Mouse (Mus musculus): ENCODE data around the gene St6galnac6.
A peak's percentile ranks its signal among the peaks of the same experiment; 100 is the strongest.

Gene St6galnac6

DNA sequence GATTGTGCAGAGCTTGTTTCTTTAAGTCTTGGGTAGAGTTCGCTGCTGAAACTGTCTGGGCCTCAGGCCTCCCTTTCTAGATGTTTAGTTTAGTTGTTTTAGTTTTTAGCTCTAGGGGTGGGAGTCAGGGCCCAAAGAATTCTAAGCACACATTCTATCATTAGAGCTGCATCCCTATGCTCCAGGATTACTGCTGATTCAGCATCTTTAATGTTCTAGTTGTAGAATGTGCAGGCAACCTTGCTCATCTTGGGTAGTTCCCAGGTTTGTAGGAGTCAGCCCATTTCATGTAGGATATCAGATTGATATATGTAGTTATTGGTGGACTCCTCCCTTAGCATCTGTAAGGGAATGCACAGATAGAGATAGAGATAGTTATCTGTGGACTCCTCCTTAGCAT lies 17.6 kb downstream of the St6galnac6 start:
- no peak for DNase-seq (ENCODE audit: low spot score in 2 of 2)

DNA sequence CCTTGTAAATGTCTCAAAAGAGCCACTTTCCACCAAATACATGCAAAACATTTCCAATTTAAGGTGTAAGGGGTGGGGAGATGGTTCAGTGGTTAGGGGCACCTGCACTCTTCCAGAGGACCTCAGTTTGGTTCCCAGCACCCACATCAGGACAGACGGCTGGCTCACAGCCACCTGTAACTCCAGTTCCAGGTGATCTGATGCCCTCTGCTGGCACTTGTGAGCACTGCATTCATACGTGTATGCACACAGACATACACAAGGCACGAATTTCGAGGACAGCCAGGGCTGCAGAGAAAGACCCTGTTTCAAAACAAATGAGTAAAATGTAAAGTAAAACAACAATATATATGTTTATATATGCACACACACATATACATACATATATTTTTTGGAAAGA lies 18.1 kb downstream of the St6galnac6 start:
- DNase-seq (ENCODE audit: low spot score in 2 of 2) = no peak

DNA sequence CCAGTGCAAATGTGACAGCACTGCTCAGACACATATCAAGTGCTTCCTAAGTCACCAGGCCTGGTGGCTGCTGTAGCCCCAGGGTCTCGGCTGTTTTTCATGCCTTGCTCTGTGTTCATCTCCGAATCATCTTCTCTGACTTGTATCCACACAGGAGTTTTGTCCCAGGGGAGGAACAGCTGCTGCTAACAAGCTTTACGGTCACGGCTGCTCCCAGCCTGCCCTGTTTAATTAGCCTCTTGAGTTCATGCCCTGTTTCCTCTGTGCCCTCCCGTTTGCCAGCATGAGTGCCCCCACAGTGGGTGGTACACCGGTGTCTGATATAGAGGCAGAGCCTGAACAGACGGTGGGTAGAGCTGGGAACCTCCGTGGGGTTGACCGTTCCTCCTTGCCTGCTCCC lies 18.5 kb downstream of the St6galnac6 start:
- no peak for DNase-seq (ENCODE audit: low spot score in 2 of 2)

DNA sequence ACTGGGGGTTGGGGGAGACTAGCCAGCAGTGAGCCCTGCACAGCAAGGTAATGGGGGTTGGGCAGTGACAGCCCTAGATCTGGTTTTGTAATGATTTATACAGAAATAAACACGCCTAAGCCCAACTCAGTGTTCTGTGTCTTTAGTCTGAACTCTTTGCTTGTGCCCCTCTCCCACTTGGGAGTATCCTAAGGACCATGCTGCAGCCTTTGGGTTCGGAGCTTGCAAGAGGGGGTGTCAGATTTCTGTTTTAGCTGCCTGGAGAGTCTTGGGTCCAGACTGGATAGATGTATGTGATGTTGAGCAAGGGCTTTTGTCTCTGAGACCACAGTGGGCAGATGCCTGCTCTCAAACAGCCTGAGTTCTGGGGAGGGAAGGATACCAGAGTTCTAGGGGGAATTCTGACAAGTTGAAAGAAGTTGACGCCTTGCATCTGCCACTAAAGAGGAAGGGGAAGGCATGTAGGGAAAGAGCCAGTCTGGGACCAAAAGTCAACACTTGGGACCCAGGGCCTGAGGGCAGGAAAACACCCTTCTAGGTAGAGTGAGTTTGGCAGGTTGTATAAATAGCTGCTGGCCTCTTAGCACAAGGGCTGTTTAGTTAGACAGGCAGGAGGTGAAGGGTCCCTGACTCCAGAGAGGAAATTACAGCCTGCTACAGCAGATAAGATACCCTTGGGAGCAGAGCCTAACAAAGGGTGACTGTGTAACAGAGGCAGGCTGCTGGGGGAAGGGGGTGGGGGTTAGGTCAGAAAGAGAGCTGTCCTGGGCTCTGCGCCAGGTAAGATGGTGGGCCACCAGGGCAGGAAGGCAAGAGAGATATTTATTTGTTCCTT lies 21.4 kb downstream of the St6galnac6 start:
- DNase-seq (ENCODE audit: low spot score in 2 of 2) = no peak

DNA sequence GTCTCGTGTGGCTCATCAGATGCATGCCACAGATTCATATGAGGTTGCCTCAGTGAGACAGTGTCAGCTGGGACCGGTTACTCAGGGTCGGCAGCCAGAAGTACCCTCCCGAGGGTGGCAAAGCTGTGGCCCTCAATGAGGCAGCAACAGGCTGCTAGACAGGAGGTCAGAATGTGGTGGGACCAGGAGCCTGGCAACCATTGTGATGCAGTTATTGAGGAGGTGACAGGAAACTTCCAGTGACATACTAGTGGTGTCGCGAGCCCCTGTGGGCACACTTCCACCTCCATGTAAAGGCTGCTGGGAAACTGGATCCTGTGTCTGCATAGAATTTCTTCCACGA lies 22.0 kb downstream of the St6galnac6 start, which contains the start of gene Ak1:
TSS of gene Ak1 (plus strand) at position 242 of the 343 bp plus-strand sequence.
- DNase-seq (ENCODE audit: low spot score in 2 of 2) = no peak

DNA sequence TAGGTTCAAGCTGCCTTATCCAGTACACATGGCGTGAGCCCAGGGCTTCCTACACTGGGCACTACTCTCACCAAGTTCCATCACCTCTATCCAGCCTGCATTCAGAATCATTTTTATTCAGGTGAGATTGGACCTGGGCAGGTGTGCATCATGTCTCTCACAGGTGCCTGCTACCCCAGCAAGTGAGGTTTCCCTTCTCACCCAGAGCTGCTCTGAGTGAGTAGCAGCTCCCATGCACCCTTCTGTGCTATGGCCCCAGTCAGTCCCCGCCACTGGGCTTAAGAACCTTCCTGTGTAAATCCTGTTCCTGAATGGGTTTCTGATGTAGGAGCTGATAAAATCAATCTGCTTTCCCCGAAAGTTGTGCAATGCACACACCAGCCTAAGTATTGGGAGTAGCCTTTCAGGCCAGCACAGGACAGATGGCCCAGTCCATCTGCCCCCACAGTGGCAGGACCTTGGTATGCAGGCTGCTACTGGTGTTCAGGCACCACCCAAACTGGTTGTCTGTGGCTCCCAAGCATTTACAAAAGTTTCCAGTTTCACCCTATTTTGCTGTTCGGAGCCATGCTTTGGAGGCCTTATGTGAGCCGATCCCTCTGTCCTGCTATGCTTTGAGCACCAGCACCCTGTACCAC lies 24.7 kb downstream of the St6galnac6 start:
- DNase-seq (ENCODE audit: low spot score in 2 of 2) = no peak

DNA sequence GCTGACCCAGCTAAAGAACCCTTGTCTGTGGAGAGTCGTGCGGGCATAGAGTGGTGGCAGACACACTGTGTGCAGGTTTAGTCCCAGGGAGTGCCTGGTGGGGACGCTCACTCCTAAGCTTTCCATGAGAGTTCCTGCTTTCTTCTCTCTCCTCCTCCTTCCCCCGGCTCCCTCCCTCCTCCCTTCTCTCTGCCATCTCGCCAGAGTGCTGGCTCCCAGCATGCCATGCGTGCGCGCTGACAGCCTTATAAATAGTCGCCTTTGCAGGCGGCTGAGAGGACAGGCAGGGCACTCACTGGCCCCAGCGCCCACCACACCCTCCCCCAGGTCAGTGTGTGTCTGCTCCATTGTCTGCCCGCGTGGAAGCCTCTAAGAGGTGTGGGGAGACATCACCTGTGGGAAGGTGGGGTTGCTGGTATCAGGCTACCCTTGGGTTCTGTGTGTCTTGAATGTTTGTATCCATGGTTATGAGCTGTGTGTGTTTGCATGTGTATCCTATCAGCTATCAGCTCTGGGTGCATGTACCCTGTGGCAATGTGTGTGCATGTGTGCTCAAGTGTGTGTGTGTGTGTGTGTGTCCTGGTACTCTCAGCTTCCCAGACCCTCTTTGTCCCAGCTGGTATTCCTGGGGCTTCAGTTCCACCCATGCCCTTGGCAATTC lies 25.8 kb downstream of the St6galnac6 start:
- no peak for DNase-seq (ENCODE audit: low spot score in 2 of 2)

DNA sequence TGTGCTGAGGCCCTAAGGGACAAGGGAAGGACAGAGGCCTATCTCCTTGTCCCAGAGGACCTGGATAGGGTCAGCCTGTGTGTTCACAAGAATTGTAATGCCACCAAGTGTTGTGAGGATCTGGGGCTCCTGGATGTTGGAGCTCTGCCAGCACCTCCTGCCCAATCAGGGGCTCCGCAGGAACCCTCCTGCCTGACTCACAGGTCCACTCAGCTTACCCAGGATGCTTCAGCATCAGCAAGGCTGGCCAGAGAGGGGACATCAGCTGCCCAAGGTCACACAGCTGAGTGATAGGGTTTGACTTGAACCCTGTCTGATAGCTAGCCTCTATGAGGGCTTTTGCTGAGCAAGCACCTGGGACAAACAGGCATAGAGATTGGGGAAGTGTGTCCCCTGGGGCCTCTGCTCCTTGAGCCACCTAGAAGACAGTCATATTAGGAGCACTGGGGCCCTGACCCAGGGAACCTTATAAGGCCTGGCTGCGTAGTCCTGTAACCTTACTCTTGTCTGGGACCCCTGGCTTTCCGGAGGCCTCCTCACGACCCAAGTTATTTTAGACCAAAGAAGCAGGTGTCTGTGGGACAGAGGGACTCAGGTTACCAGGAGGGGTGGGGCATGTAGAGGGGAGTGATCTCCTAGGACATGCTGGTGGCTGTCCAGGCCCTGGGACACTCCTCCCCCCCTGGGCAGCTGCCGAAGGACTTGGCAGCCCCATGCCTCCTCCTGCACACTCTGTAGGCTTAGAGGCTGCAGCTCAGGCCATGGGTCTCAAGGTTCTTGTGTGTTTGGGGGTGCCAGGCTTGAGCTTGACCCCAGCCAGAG lies 26.6 kb downstream of the St6galnac6 start:
- DNase-seq (ENCODE audit: low spot score in 2 of 2) = no peak

DNA sequence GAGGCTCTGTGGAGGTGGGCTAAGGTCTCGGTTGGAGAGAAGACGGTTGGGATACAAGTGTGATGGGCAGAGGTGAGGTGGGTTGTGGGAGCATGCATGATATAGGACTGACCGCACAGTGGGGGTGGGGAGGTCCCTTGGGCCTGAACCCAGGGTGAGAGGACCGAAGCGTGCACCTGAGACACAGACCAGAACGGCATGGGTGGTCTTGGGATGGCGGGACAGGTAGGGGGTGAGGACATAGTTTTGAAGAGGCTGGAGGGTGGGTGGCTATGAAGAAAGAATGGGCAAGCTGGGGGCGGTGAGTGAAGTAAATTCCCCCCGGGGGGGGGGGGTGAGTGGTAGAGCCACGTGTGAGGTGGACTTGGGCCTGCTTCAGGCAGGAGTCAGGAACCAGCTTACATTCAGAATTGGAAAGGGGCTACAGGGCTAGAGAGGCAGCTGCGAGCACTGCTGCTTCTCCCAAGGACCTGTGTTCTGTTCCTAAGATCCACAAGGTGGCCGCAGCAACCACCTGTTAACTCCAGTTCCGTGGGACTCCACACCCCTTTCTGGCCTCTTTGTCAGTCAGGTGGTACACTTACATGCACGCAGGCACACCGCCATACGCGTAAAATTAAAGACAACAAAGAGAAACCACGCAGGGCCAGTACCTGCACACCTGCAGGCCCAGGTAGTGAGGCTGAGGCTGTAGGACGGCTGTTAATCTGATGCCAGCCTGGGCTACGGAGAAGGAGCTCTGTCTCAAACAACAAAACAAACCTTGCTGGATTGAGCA lies 27.9 kb downstream of the St6galnac6 start:
- no peak for DNase-seq (ENCODE audit: low spot score in 2 of 2)

DNA sequence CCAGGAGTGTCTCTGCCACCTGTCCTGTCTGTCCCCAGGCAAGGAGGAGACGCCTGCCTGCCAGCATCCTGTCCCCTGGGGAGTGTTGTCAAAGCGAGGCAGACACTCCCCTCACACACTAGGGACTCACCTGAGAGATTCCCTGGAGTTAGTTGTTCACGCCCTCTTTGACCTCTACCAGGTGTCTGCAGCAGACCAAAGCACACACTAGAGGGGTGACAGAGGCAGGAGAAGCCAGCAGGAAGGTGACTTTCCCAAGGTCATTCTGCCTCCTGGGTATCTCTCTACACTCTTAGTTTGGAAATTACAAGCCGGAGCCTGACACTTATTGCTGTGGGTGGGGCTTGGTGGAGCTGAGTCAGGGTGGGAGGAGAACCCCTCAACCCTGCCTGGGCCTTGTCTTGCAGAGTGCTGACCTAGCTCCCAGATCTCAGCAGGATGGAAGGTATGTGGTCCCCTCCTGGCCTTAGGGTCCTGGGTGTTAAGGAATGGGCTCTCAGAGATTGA lies 28.6 kb downstream of the St6galnac6 start:
- no peak for DNase-seq (ENCODE audit: low spot score in 2 of 2)

DNA sequence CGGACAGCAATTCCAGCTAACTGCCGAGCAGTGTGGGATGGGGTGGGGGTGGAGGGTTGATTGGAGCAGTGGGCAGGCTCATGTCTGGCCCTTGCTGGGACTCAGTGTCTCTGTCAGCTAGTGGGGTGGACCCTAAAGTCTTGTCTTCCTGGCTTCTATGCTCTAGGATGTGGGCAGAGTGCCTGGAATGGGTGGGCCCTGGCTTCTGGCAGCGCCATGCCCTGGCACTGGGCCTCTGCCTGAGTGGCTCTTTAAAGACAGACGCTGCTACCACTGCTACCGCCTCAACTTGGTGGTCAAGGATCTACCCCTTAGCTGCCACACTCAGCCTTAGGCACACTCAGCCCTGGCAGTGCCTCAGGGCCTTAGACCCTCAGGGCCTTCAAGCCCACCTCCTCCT lies 29.2 kb downstream of the St6galnac6 start:
- DNase-seq (ENCODE audit: low spot score in 2 of 2) = no peak

DNA sequence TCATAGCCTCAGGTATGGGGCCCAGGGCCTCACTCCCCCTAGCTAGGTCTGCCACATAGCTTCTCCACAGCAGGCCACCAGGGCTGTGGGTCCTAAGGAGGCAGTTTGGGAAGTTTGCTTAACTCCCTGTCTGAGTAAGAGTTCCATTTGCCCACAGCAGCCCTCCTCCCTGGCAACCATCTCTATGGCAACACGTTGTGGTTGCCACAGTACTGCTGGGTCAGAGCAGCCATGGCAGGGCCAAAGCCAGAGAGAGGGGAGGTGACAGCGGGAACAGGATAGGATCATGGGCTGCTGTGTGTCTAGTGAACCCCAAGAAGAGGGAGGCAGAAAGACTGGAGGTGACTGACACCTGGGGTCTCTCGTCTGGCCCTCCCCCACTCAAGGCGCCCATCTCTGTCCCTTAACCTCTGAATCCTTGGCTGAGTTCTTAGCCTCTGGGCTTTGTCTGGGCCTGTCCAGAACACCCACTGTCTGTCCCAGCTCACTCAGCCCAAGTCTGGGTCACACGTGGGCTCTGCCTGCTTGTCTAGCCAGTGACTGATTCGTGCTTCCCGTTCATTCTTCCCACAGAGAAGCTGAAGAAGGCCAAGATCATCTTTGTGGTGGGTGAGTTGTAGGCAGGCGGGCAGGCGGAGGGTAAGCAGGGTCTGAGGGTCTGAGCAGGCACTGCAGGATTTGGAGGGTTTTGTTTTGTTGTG lies 29.9 kb downstream of the St6galnac6 start:
- DNase-seq (ENCODE audit: low spot score in 2 of 2) = no peak

DNA sequence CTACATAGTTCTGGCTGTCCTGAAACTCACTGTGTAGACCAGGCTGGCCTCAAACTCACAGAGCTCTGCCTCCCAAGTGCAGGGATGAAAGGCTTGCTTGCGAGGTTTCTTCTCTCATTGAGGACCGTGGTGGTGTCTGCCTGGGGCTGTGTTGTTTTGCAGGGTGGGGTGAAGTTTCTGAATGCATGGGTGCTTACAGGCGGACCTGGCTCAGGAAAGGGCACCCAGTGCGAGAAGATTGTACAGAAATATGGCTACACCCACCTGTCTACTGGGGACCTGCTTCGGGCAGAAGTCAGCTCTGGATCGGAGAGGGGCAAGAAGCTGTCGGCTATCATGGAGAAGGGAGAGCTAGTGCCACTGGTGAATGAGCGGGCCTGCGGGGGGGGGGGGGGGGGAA lies 30.5 kb downstream of the St6galnac6 start:
- DNase-seq (ENCODE audit: low spot score in 2 of 2) = no peak

DNA sequence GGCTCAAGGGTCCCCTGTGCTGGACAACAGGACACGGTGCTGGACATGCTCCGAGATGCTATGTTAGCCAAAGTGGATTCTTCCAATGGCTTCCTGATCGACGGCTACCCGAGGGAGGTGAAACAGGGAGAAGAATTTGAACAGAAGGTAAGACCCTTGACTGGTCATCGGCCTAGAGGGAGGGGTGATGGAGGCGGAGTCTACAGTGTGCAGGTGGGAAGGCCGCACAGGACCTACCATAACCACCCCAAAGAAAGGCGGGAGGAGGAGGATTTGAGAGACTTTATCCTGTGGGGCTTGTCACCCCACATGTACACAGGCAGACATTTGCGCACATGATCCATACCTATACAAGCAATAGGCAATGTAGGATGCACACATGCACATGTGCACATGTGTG lies 31.5 kb downstream of the St6galnac6 start:
- DNase-seq (ENCODE audit: low spot score in 2 of 2) = no peak

DNA sequence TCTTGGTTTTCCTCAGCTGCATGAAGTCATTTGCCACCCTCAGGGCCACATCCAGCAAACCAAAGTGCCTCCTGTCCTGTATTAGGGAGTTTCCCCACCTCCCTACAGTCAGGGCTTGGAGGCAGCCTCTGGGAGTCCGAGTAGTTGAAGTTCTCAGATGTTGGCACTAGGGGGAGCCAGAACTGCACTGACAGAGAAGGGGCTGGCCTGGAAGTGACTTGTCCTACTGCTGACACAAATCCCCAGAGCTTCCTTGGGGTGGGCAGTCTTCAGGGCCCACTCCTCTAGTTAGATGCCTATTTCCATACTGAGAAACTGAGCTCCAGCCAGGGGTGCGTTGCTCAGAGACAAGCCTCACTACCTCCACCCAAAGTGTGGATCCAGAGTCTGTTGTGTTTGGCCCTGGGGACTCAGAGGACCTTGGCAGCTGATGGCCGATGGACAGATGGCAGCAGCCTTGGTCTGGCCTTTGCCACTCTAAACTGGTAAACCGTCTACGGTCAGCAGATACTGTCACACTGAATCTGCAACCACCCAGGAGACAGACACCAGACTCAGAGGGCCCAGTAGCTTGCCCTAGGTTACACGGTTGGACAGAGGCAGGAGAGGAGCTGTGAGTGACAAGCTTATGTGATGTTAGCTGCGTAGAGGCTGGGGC lies 32.4 kb downstream of the St6galnac6 start:
- DNase-seq (ENCODE audit: low spot score in 2 of 2) = peak; percentile 72 to 74

DNA sequence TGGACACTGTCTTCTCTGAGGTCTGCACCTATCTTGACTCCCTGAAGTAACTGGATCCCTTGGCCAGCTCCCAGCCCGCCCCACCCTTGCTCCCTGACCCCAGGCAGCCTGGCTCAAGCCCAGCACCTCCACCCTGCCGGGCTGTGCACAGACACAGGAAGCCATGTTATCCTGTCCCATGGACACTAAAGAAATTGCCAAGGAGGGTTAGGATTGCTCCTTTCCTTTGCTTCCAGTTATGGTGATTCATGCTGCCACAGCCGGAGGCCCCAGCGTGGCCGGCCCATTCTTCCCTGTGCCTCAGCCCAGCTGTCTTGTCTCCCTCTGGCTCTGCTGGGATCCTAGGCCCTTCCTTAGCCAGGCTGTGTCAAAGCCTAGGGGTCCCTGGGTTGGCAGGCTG lies 34.2 kb downstream of the St6galnac6 start:
- DNase-seq (ENCODE audit: low spot score in 2 of 2) = no peak

DNA sequence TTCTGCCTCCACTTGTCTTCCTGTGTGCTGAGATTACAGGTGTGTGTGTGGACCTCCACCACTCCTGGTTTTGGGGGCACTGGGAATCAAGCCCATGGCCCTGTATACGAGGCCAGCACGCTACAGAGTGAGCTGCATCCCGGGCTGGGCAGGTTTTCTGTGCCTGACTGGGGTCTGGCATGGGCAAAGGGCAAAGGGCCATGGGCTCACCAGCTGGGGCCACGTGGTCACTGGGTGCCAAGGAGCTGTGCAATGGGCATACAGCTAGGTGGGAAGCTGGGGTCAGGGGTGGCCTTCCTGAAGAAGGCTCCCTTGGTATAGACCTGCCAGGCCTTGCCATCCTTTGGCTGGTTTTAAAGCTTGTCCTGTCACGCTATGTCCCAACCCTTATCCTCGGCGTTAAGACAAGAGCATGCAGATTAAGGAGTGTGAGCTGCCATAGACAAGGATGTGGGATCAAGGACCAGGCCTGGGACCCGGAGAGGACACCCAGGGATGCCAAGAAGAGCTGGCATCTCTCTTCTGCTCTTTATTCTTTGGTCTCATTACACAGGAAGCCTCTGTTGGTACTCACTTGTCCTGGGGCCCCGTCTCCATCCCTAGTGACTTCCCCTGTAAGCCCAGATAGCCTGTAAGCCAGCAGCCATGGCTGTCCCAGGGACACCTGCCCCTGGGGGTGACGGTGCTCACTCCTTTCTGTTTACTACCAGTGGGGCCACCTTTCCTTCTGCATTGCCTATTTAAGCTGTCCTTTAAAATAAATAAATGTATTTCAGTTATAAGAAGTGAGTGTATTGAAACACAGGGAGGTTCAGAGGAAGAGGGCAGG lies 35.0 kb downstream of the St6galnac6 start:
- no peak for DNase-seq (ENCODE audit: low spot score in 2 of 2)

DNA sequence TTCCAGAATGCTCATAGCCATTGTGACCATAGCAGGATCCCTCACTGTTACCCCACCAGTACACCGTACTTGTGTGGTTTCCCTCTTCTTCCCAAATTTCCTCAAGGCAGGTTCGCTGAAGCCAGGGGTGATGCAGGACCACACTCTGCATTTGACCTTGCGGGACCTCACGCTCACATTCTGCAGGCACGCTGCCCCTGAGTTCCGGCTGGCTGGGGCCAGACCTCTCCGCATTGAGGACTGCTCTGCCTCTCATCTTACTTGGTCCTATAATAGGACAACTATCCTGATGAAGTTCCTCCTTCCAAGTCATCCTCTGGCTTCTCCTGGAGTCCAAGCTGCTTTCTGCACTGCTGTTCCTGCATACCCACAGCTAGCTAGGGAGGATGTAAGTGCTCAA lies 37.1 kb downstream of the St6galnac6 start:
- DNase-seq (ENCODE audit: low spot score in 2 of 2) = no peak

DNA sequence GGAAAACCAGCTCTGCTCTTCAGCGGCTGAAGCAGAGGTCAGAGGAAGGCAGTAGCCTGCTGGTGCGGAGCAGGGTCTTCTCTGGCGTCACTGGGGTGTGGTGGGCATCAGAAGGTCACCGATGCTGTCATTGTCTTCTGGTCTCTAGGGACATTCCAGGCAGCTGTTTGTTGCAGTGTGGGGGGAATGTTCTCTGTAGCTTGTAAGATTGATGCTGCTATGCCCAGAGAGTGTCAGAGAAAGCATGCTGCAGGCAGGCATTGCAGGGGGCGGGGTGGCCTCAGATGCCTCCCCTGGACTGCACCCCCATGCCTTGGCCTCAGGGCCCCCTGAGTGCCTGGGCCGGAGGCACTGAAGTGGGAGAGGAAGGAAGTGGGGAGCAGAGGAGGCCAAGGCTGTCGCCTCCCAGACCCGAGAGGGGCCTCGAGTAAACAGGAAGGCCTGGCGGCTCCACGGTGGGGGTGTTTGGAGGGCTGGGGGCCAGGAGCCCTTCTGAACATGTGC lies 38.3 kb downstream of the St6galnac6 start:
- DNase-seq (ENCODE audit: low spot score in 2 of 2) = peak; percentile 82 to 85
